Mouse (Mus musculus): Measurements from ENCODE around the gene Dgka. TPM values are rescaled to one million over a fixed set of nuclear protein-coding genes. Genes with fewer than 3 reads are reported as not detected.

Gene Dgka
- polyA plus RNA-seq, 1 experiment from 2014 or later, result 5.0 TPM

DNA sequence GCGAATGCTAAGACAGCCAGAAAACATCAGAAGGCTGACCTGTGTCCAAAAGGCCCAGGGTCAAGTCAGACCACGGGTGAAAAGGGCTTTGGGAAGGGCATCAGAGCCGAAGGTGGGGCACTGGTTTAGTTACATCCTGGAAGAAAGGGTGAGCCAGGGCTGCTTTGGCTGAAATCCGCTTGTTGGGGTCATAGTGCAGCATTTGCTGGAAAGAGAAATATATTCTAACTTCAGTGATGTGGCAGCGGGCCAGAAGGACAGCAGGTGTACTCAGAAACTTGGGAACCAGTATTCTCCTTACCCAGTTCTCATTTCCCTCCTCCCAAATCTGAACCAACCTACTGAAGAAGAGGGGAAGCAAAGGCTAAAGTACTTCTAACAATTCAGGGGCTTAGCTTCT lies 45.6 kb downstream of the Dgka start:
- 81% methylated on average over 5 of the region's 5 CpGs for whole genome bisulfite sequencing
- Histone ChIP-seq H3K4me1 (replicated peaks; ENCODE audit: control insufficient read depth, insufficient read depth, low read length) (no peaks in the 10 kb centered on the region), H3K9ac (ENCODE audit: low read depth, low read length) (no peak overlapping the region), H3K27me3 (ENCODE audit: control insufficient read depth, insufficient read depth, low read length) (no peaks in the 10 kb centered on the region), H3K9me3 (ENCODE audit: control insufficient read depth, low read length) (no peaks in the 10 kb centered on the region), H3K36me3 (ENCODE audit: control insufficient read depth, insufficient read depth, low read length) (0 out of 2 replicates have a peak, but pooled peaks cover 2% of the 10 kb centered on the region), H3K4me3 (ENCODE audit: low read depth, low read length) (no peak overlapping the region), H3K27ac (ENCODE audit: low read depth, low read length) (no peak overlapping the region), H3K4me2 (replicated peaks; ENCODE audit: low read depth, low read length) (no peak overlapping the region)
- no peak for ATAC-seq (ENCODE audit: low FRiP score)
- no peak for DNase-seq (ENCODE audit: low spot score)

- Histone ChIP-seq H3K27ac (ENCODE audit: low read depth, low read length) (no peak overlapping the region), H3K4me3 (ENCODE audit: low read depth, low read length) (no peak overlapping the region), H3K4me1 (replicated peaks; ENCODE audit: control insufficient read depth, insufficient read depth, low read length) (no peaks in the 10 kb centered on the region), H3K9ac (ENCODE audit: low read depth, low read length) (no peak overlapping the region), H3K36me3 (ENCODE audit: control insufficient read depth, insufficient read depth, low read length) (0 out of 2 replicates have a peak, but pooled peaks cover 2% of the 10 kb centered on the region), H3K4me2 (replicated peaks; ENCODE audit: low read depth, low read length) (no peak overlapping the region; the same call in 1 of the 2 replicates), H3K27me3 (ENCODE audit: control insufficient read depth, insufficient read depth, low read length) (no peaks in the 10 kb centered on the region), H3K9me3 (ENCODE audit: control insufficient read depth, low read length) (no peaks in the 10 kb centered on the region)
- DNase-seq (ENCODE audit: low spot score) (no peak), ATAC-seq (ENCODE audit: low FRiP score) (no peak)
- 92% methylated on average over 6 of the region's 6 CpGs for WGBS
Measured at GRCm38 (mm10) chr10:128697072-128697725, 47.5 kb downstream of the Dgka start.

- 1% methylated on average over 40 of the region's 40 CpGs for WGBS
- Histone ChIP-seq H3K27ac (ENCODE audit: low read depth, low read length) (peak within 1 kb of the TSS; percentile 94), H3K27me3 (ENCODE audit: control insufficient read depth, insufficient read depth, low read length) (no peaks in the 10 kb centered on the region), H3K36me3 (ENCODE audit: control insufficient read depth, insufficient read depth, low read length) (0 out of 2 replicates have a peak, but pooled peaks cover 2% of the 10 kb centered on the region), H3K4me3 (ENCODE audit: low read depth, low read length) (peak within 1 kb of the TSS; percentile 49), H3K4me1 (replicated peaks; ENCODE audit: control insufficient read depth, insufficient read depth, low read length) (no peaks in the 10 kb centered on the region), H3K9ac (ENCODE audit: low read depth, low read length) (peak within 1 kb of the TSS; percentile 66), H3K4me2 (replicated peaks; ENCODE audit: low read depth, low read length) (peak within 1 kb of the TSS; percentile 57), H3K9me3 (ENCODE audit: control insufficient read depth, low read length) (no peaks in the 10 kb centered on the region)
- ATAC-seq (ENCODE audit: low FRiP score), result peak; percentile 99
- DNase-seq (ENCODE audit: low spot score), result peak; percentile 98
Measured at GRCm38 (mm10) chr10:128695992-128696807, 48.5 kb downstream of the Dgka start, which contains the start of gene Rab5b. Gene Rab5b (minus strand): TSS chr10:128696264.

GRCm38 (mm10) chr10:128695411-128695991 lies 49.2 kb downstream of the Dgka start:
- ATAC-seq (ENCODE audit: low FRiP score) (no peak), DNase-seq (ENCODE audit: low spot score) (no peak)
- peak overlapping the region; percentile 66 for H3K9ac ChIP-seq (ENCODE audit: low read depth, low read length)
- no peaks in the 10 kb centered on the region for H3K36me3 ChIP-seq (ENCODE audit: control insufficient read depth, insufficient read depth, low read length)
- peak overlapping the region; percentile 49 for H3K4me3 ChIP-seq (ENCODE audit: low read depth, low read length)
- no peaks in the 10 kb centered on the region for H3K27me3 ChIP-seq (ENCODE audit: control insufficient read depth, insufficient read depth, low read length)
- peak overlapping the region; percentile 94 for H3K27ac ChIP-seq (ENCODE audit: low read depth, low read length)
- no peaks in the 10 kb centered on the region for H3K9me3 ChIP-seq (ENCODE audit: control insufficient read depth, low read length)
- no peaks in the 10 kb centered on the region for H3K4me1 ChIP-seq (replicated peaks; ENCODE audit: control insufficient read depth, insufficient read depth, low read length)
- H3K4me2 ChIP-seq (replicated peaks; ENCODE audit: low read depth, low read length), result peak overlapping the region; percentile 57
- WGBS, result under 1% methylated on average over 22 of the region's 22 CpGs

DNA sequence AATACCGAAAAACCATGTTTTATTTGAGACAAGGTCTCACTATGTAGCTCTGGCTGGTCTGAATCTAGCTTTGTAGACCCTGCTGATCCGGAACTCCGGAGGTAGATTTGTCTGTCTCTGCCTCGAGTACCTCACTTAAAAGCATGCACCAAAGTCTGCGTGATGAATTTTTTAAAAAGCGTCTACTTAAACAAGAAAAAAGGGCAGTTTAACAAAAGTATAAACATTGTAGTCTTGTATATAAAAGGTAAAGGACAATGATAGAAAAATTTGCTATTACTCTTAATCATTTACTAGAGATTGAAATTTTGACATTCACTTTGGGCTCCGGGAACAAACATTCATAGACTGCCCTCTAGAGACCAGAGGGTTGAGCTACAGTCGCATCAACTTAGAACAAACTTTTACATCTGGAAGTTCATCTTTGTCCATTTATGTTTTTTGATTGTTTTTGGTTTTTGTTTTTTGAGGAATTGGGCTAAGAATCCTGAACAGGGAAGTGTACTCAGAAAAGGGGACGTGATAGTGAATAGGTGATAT lies 70.1 kb downstream of the Dgka start:
- ATAC-seq (ENCODE audit: low FRiP score) (no peak), DNase-seq (ENCODE audit: low spot score) (peak; percentile 38)
- H3K4me2 ChIP-seq (replicated peaks; ENCODE audit: low read depth, low read length), result peak overlapping the region; percentile 71
- H3K27me3 ChIP-seq (ENCODE audit: control insufficient read depth, insufficient read depth, low read length), result no peaks in the 10 kb centered on the region
- no peaks in the 10 kb centered on the region for H3K9me3 ChIP-seq (ENCODE audit: control insufficient read depth, low read length)
- H3K9ac ChIP-seq (ENCODE audit: low read depth, low read length), result peak overlapping the region; percentile 13; the same call in 1 of the 2 replicates
- H3K27ac ChIP-seq (ENCODE audit: low read depth, low read length), result peak overlapping the region; percentile 30; the same call in 1 of the 2 replicates
- no peaks in the 10 kb centered on the region for H3K36me3 ChIP-seq (ENCODE audit: control insufficient read depth, insufficient read depth, low read length)
- peaks cover 2% of the 10 kb centered on the region; the same call in 1 of the 2 replicates for H3K4me1 ChIP-seq (replicated peaks; ENCODE audit: control insufficient read depth, insufficient read depth, low read length)
- H3K4me3 ChIP-seq (ENCODE audit: low read depth, low read length), result peak overlapping the region; percentile 44
- WGBS, result 2% methylated on average over 9 of the region's 9 CpGs

GRCm38 (mm10) chr10:128673763-128674468 lies 70.7 kb downstream of the Dgka start, which contains the start of gene Suox:
Gene Suox (minus strand): TSS chr10:128674073.
- Histone ChIP-seq H3K9me3 (ENCODE audit: control insufficient read depth, low read length) (no peaks in the 10 kb centered on the region), H3K4me3 (ENCODE audit: low read depth, low read length) (peak within 1 kb of the TSS; percentile 44), H3K4me2 (replicated peaks; ENCODE audit: low read depth, low read length) (peak within 1 kb of the TSS; percentile 71), H3K27ac (ENCODE audit: low read depth, low read length) (peak within 1 kb of the TSS; percentile 30; the same call in 1 of the 2 replicates), H3K4me1 (replicated peaks; ENCODE audit: control insufficient read depth, insufficient read depth, low read length) (peaks cover 2% of the 10 kb centered on the region; the same call in 1 of the 2 replicates), H3K36me3 (ENCODE audit: control insufficient read depth, insufficient read depth, low read length) (no peaks in the 10 kb centered on the region), H3K9ac (ENCODE audit: low read depth, low read length) (peak within 1 kb of the TSS; percentile 40), H3K27me3 (ENCODE audit: control insufficient read depth, insufficient read depth, low read length) (no peaks in the 10 kb centered on the region)
- WGBS, result under 1% methylated on average over 55 of the region's 60 CpGs
- ATAC-seq (ENCODE audit: low FRiP score) (peak; percentile 95), DNase-seq (ENCODE audit: low spot score) (peak; percentile 90)

DNA sequence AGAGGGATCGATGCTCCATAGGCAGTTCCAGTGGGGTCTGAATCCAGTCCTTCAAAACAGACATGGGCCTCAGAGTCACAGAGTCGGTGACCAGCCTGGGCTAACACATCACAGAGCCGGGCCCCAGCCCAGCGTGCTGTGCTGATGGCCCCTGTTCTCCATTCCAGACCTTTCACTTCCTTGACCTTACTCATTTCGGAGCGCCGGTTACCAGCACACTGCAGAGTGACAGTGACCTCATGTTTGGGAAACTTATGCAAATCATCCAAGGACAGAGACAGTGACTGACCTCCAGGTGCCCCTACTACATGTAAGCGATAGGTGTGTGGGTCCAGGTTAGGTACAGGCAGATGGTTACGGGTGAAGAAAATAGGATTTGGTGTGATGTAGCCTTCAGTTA lies 73.5 kb downstream of the Dgka start:
- DNase-seq (ENCODE audit: low spot score) (no peak), ATAC-seq (ENCODE audit: low FRiP score) (no peak)
- H3K9me3 ChIP-seq (ENCODE audit: control insufficient read depth, low read length), result no peaks in the 10 kb centered on the region
- H3K36me3 ChIP-seq (ENCODE audit: control insufficient read depth, insufficient read depth, low read length), result no peaks in the 10 kb centered on the region
- no peak overlapping the region for H3K27ac ChIP-seq (ENCODE audit: low read depth, low read length)
- no peak overlapping the region for H3K9ac ChIP-seq (ENCODE audit: low read depth, low read length)
- no peak overlapping the region for H3K4me3 ChIP-seq (ENCODE audit: low read depth, low read length)
- WGBS, result 91% methylated on average over 9 of the region's 9 CpGs
- no peak overlapping the region for H3K4me2 ChIP-seq (replicated peaks; ENCODE audit: low read depth, low read length)
- H3K27me3 ChIP-seq (ENCODE audit: control insufficient read depth, insufficient read depth, low read length), result no peaks in the 10 kb centered on the region
- peaks cover 2% of the 10 kb centered on the region; the same call in 1 of the 2 replicates for H3K4me1 ChIP-seq (replicated peaks; ENCODE audit: control insufficient read depth, insufficient read depth, low read length)
